Comparison of ENCODE assay signal across 11 mouse cellular contexts in the genomic region with DNA sequence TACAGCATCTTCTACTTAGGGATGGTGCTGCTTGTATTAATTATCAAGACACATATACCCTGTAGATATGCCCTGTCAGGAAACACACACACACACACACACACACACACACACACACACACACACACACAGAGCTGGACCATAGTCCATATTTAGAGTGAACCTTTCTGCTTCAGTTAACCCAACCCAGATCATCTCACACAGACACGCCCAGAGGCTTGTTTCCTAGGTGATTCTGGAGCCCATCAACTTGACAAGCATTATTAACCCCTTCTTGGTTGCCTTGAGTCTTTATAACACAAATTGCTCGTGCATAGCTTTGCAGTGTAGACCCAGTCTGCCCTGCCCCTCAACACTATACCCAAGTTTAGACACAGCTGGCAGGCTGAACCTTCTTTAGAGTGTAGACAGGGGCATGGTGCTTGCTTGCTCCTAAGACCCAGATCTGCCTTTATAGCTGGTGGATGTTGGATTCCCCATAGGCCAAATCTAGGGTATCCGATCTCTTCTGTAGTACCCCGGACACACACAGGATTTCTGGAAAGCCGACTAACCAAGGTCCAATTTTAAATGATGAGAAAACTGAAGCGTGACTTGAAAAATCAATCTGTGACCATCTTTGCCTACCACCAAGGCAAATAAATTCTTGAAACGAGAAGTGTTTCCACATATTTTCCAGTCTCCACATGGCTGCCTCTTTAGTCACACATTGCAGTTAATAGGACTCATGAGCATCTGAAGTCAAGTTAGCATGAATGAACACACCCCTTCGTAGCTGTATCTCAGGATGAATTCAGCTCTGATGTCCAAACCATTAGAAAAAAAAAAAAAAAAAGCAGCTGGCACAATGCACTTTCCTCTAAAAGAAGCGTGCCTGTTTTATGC. TPM values are rescaled to one million over a fixed set of nuclear protein-coding genes. Genes with fewer than 3 reads are reported as not detected.
DNase-seq lines count a peak whose midpoint lies in the region; ATAC-seq and TF ChIP-seq lines count a peak whose summit lies in the region.
"Had no signal": no experiment of that assay in that cellular context is flagged by ENCODE, and none has a peak within 500 bp of the region (broad histone marks: within the 10 kb centered on the region; RNA-seq: fewer than 3 reads in every experiment).

No protein-coding gene starts in this region.

- peak overlapping the region; percentile 52 for H3K4me2 ChIP-seq in kidney, embryonic 15.5 days
- peak overlapping the region; percentile 55 for H3K4me2 ChIP-seq in hindbrain, postnatal 0 days (ENCODE audit: low read depth, low read length)
- H3K4me2 ChIP-seq: liver, embryonic 12.5 days had no signal

- no peaks in the 10 kb centered on the region for H3K9me3 ChIP-seq in kidney, embryonic 15.5 days (replicated peaks)
- H3K9me3 ChIP-seq in hindbrain, postnatal 0 days (ENCODE audit: low read length) = no peaks in the 10 kb centered on the region
- H3K9me3 ChIP-seq: heart, embryonic 15.5 days; liver, embryonic 12.5 days had no signal

- H3K4me1 ChIP-seq in kidney, embryonic 15.5 days = peaks cover 37% of the 10 kb centered on the region
- peaks cover 9% of the 10 kb centered on the region for H3K4me1 ChIP-seq in embryonic fibroblast, embryonic 13.5 days (ENCODE audit: control insufficient read depth, insufficient read depth, low read length)
- no peaks in the 10 kb centered on the region for H3K4me1 ChIP-seq in hindbrain, postnatal 0 days (ENCODE audit: insufficient read depth, low read length)
- H3K4me1 ChIP-seq: liver, embryonic 12.5 days had no signal

- ATAC-seq in kidney, embryonic 15.5 days (replicated peaks; ENCODE audit: low FRiP score) = peak; percentile 52; the same call in 1 of the 2 replicates
- ATAC-seq in hindbrain, postnatal 0 days = peak; percentile 52; the same call in 1 of the 2 replicates
- ATAC-seq: intestine, embryonic 16.5 days; liver, embryonic 12.5 days had no signal

- TF ChIP-seq POLR2A in embryonic fibroblast, embryonic 13.5 days (IDR thresholded peaks at IDR 0.05; ENCODE audit: low read depth, low read length) = no peak

- DNase-seq in kidney, postnatal 36 days = no peak
- DNase-seq in R1 (ENCODE audit: low read depth, low spot score) = peak; percentile 19
- peak; percentile 41 for DNase-seq in hindbrain, postnatal 0 days (ENCODE audit: low spot score)
- DNase-seq in gastrocnemius, postnatal 14 days = no peak
- no peak for DNase-seq in T-cell, adult 2 months (ENCODE audit: low spot score)
- no peak for DNase-seq in heart, postnatal 25 days (ENCODE audit: low spot score)

- intact Hi-C loops in gastrocnemius, postnatal 14 days (cut with DNase I; ENCODE audit: low total_unique reads) = no loop called here
- intact Hi-C loops in heart, postnatal 25 days (cut with DNase I) = no loop called here

- H3K9ac ChIP-seq in kidney, embryonic 15.5 days = no peak overlapping the region
- H3K9ac ChIP-seq in hindbrain, postnatal 0 days (replicated peaks; ENCODE audit: low read length) = no peak overlapping the region
- H3K9ac ChIP-seq: heart, embryonic 15.5 days; liver, embryonic 12.5 days had no signal

- H3K27ac ChIP-seq in kidney, embryonic 15.5 days = no peak overlapping the region
- peak overlapping the region; percentile 54 for H3K27ac ChIP-seq in embryonic fibroblast, embryonic 13.5 days (ENCODE audit: insufficient read depth, low read length)
- no peak overlapping the region for H3K27ac ChIP-seq in hindbrain, postnatal 0 days
- H3K27ac ChIP-seq: heart, embryonic 15.5 days; liver, embryonic 12.5 days had no signal

- H3K36me3 ChIP-seq in kidney, embryonic 15.5 days = no peaks in the 10 kb centered on the region
- no peaks in the 10 kb centered on the region for H3K36me3 ChIP-seq in hindbrain, postnatal 0 days (ENCODE audit: insufficient read depth, low read length)
- H3K36me3 ChIP-seq: heart, embryonic 15.5 days; liver, embryonic 12.5 days had no signal

- no peaks in the 10 kb centered on the region for H3K27me3 ChIP-seq in kidney, embryonic 15.5 days
- H3K27me3 ChIP-seq in hindbrain, postnatal 0 days (ENCODE audit: insufficient read depth, low read length) = no peaks in the 10 kb centered on the region
- H3K27me3 ChIP-seq: heart, embryonic 15.5 days; liver, embryonic 12.5 days had no signal

- no peak for TF ChIP-seq CTCF in embryonic fibroblast, embryonic 13.5 days (IDR thresholded peaks at IDR 0.05; ENCODE audit: borderline replicate concordance, insufficient read depth, low read length)
- no peak for TF ChIP-seq CTCF in hindbrain, postnatal 0 days (IDR thresholded peaks at IDR 0.05; ENCODE audit: low read depth)

- no peak overlapping the region for H3K4me3 ChIP-seq in kidney, embryonic 15.5 days (replicated peaks)
- H3K4me3 ChIP-seq in embryonic fibroblast, embryonic 13.5 days (ENCODE audit: insufficient read depth, low read length) = no peak overlapping the region
- H3K4me3 ChIP-seq in hindbrain, postnatal 0 days (ENCODE audit: low read length) = no peak overlapping the region
- H3K4me3 ChIP-seq: heart, embryonic 15.5 days; liver, embryonic 12.5 days had no signal

- 62% methylated on average over 9 of the region's 9 CpGs for WGBS in kidney, embryonic 15.5 days
- 43% methylated on average over 9 of the region's 9 CpGs for WGBS in hindbrain, postnatal 0 days

RNA-seq across cellular contexts. Expression of a gene that starts 56.3 kb away (rescaled TPM):
- polyA plus RNA-seq in kidney, embryonic 15.5 days (2015; fragmentation: Nextera tagmentation; extraction: Ambion mirVana) = 0.18 and 0.19 TPM in 2 replicates
- polyA plus RNA-seq in embryonic fibroblast, embryonic 13.5 days (2011; ENCODE audit: insufficient read length, low read depth, missing spikeins) = not detected in 2 replicates
- total RNA-seq in hindbrain, postnatal 0 days (2014; rRNA removed) = not detected in 2 replicates
- 0.31 TPM in 1 of 2 replicates, not detected in the other for polyA plus RNA-seq in hindbrain, postnatal 0 days (2015; fragmentation: Nextera tagmentation; extraction: Ambion mirVana)
- under 1 TPM; 0.70 to 0.71 TPM for total RNA-seq in gastrocnemius, postnatal 14 days (2021)
- under 1 TPM; 0.36 to 0.45 TPM for total RNA-seq in heart, postnatal 25 days (2021)
- polyA plus RNA-seq: liver, embryonic 12.5 days had no signal

Comparison
In these comparisons a context has a peak if more than half of its experiments do, and no peak if none do; other contexts are left out.
1. DNase-seq: peak in R1 (single experiment) and hindbrain, postnatal 0 days (single experiment); none in kidney, postnatal 36 days (0 of 2), gastrocnemius, postnatal 14 days (single experiment), T-cell, adult 2 months (single experiment) and heart, postnatal 25 days (single experiment).